Mouse (Mus musculus): ENCODE measurements at regions not wholly inside any gene's neighbourhood (a gene's known extent, or its start where the extent isn't known, plus 50 kb on each side); places are given as distances from the start of the nearest gene placed in this dataset.

- Histone ChIP-seq H3K9me3 (no peaks in the 10 kb centered on the region), H3K9ac (replicated peaks) (no peak overlapping the region), H3K27ac (replicated peaks) (no peak overlapping the region), H3K4me2 (replicated peaks) (no peak overlapping the region), H3K4me1 (peaks cover 19% of the 10 kb centered on the region), H3K27me3 (no peaks in the 10 kb centered on the region), H3K36me3 (no peaks in the 10 kb centered on the region), H3K4me3 (no peak overlapping the region)
- ATAC-seq (ENCODE audit: low FRiP score, low read depth): no peak
- 93% methylated on average over 5 of the region's 5 CpGs for WGBS
Observed at GRCm38 (mm10) chr2:178598371-178598770, 168.0 kb downstream of the Cdh26 start.

DNA sequence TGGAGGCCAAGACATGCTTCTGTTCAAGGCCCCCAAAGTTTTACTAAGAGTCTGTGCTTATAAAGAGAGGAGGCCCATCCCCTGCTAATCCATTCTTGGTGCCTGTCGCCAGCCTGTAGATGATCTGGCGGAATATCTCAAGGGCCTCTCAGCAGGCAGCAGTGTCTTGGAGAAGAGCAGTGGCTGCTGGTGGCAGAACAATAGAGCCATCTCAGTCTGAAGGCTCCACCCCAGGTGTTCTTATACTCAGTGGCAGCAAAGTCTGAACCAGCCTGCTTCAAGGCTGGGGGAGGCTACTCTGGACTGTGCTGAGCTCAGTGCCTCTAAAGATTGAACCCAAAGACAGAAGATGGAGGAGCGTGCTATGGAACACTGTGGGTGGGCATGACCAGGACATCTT is 168.5 kb downstream of the Cdh26 start:
- Histone ChIP-seq H3K9ac (replicated peaks) (no peak overlapping the region), H3K27me3 (no peaks in the 10 kb centered on the region), H3K4me1 (peaks cover 17% of the 10 kb centered on the region), H3K36me3 (no peaks in the 10 kb centered on the region), H3K9me3 (no peaks in the 10 kb centered on the region), H3K4me2 (replicated peaks) (no peak overlapping the region), H3K27ac (replicated peaks) (no peak overlapping the region), H3K4me3 (no peak overlapping the region)
- ATAC-seq (ENCODE audit: low FRiP score, low read depth): no peak
- 67% methylated on average over 3 of the region's 3 CpGs for WGBS

- Histone ChIP-seq H3K9me3 (no peaks in the 10 kb centered on the region), H3K9ac (replicated peaks) (no peak overlapping the region), H3K4me1 (no peaks in the 10 kb centered on the region), H3K4me3 (no peak overlapping the region), H3K4me2 (replicated peaks) (no peak overlapping the region), H3K36me3 (no peaks in the 10 kb centered on the region), H3K27ac (replicated peaks) (no peak overlapping the region), H3K27me3 (no peaks in the 10 kb centered on the region)
- WGBS: 92% methylated on average over 2 of the region's 2 CpGs
- no peak for ATAC-seq (ENCODE audit: low FRiP score, low read depth)
Observed at GRCm38 (mm10) chr2:178603443-178603842, 173.1 kb downstream of the Cdh26 start.

GRCm38 (mm10) chr2:178606733-178607132 is 176.4 kb downstream of the Cdh26 start:
- ATAC-seq (ENCODE audit: low FRiP score, low read depth): no peak
- no peak overlapping the region for H3K4me3 ChIP-seq
- WGBS: 83% methylated on average over 4 of the region's 4 CpGs

DNA sequence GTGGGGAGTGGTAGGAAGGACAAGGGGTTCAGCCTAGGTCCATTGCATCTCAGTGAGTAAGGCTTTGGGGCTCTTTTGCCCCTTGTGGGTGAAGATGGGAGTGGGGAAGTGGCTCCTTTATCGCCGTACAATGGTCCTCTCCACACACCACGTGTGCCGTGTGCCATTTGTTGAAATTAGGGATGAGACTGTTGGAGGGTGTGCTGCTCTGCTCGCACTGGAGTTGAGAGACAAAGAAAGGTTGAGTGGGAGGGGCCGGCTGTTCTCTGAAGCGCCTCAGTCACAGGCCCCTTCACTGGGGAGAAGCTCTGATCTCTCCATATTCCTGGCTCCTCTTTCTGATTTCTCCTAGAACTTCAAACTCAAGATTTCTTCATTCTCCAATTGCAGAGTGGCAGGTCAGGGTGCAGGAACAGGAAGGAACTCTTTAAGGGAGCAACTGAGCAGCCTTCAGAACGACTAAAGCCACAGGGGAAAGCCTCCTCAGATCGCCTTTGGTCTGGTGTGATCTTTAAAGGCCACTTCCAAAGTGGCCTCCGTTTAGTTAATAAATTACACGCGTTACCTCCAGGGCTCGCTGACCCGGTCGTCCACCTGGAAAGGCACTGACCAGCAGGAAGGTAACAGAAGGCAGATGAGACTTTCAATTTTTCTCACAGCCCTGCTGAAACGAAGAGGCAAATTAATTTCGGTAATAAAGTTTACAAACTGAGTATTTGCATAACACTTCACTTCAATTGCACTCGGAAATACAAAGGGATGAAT is 180.1 kb downstream of the Cdh26 start:
- H3K4me2 ChIP-seq (replicated peaks): no peak overlapping the region
- 0 out of 2 replicates have a peak, but pooled peaks cover 3% of the 10 kb centered on the region for H3K4me1 ChIP-seq
- ATAC-seq (ENCODE audit: low FRiP score, low read depth): no peak
- H3K9me3 ChIP-seq: no peaks in the 10 kb centered on the region
- H3K36me3 ChIP-seq: no peaks in the 10 kb centered on the region
- H3K27ac ChIP-seq (replicated peaks): no peak overlapping the region
- H3K4me3 ChIP-seq: no peak overlapping the region
- no peaks in the 10 kb centered on the region for H3K27me3 ChIP-seq
- H3K9ac ChIP-seq (replicated peaks): no peak overlapping the region
- WGBS: 55% methylated on average over 18 of the region's 18 CpGs

More at GRCm38 (mm10) chr2:178606733-178607132, 176.4 kb downstream of the Cdh26 start:
- no peaks in the 10 kb centered on the region for H3K9me3 ChIP-seq
- no peaks in the 10 kb centered on the region for H3K36me3 ChIP-seq
- 0 out of 2 replicates have a peak, but pooled peaks cover 3% of the 10 kb centered on the region for H3K4me1 ChIP-seq
- H3K4me2 ChIP-seq (replicated peaks): no peak overlapping the region
- no peak overlapping the region for H3K27ac ChIP-seq (replicated peaks)
- no peaks in the 10 kb centered on the region for H3K27me3 ChIP-seq
- H3K9ac ChIP-seq (replicated peaks): no peak overlapping the region

DNA sequence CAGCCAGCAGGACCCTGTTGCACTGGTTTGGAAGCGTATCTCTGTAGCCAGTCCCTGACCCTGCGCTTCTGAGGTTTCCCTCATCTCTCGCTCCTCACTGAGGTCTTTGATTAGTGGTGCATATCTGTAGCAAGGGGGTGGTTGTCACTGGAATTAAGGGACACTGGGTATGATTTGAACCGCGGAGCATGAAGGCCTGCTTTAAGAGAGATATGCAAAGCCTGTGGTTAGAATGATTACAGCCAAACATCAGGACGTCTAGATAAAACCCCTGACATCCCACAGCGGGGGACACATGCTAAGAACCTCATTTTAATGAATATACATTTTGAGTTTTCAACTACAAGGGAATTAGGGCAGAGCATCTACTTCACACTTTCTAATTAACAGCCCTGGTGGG is 184.4 kb downstream of the Cdh26 start:
- Histone ChIP-seq H3K27ac (replicated peaks) (no peak overlapping the region), H3K36me3 (no peaks in the 10 kb centered on the region), H3K9me3 (no peaks in the 10 kb centered on the region), H3K9ac (replicated peaks) (no peak overlapping the region), H3K4me1 (0 out of 2 replicates have a peak, but pooled peaks cover 6% of the 10 kb centered on the region), H3K4me2 (replicated peaks) (no peak overlapping the region), H3K27me3 (no peaks in the 10 kb centered on the region), H3K4me3 (no peak overlapping the region)
- ATAC-seq (ENCODE audit: low FRiP score, low read depth): peak; percentile 74
- WGBS: 29% methylated on average over 7 of the region's 7 CpGs

DNA sequence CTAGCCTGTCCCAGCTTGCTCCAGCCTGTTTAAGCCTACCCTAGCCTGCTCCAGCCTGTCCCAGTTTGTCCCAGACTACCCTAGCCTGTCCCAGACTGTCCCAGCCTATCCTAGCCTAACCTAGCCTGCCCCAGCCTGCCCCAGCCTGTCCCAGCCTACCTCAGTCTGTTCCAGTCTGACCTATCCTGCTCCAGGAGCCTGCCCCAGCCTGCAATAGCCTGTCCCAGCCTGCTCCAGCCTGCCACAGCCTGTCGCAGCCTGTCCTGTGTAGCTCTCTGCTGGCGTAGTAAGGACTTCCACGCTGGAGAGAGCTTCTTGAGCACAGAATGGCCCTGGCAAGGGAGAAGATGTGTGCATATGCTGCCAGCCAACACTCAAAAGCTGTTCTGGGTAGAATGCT is 192.5 kb downstream of the Cdh26 start:
- Histone ChIP-seq H3K4me2 (replicated peaks) (no peak overlapping the region), H3K27me3 (no peaks in the 10 kb centered on the region; the same call in none of the 2 replicates), H3K36me3 (no peaks in the 10 kb centered on the region), H3K9ac (replicated peaks) (no peak overlapping the region), H3K4me1 (peaks cover 2% of the 10 kb centered on the region), H3K9me3 (no peaks in the 10 kb centered on the region), H3K27ac (replicated peaks) (no peak overlapping the region), H3K4me3 (no peak overlapping the region)
- ATAC-seq (ENCODE audit: low FRiP score, low read depth): no peak
- 67% methylated on average over 3 of the region's 3 CpGs for WGBS

- H3K4me1 ChIP-seq: peaks cover 6% of the 10 kb centered on the region
- no peaks in the 10 kb centered on the region; the same call in none of the 2 replicates for H3K27me3 ChIP-seq
- no peaks in the 10 kb centered on the region for H3K9me3 ChIP-seq
- H3K9ac ChIP-seq (replicated peaks): no peak overlapping the region
- H3K4me2 ChIP-seq (replicated peaks): no peak overlapping the region
- 80% methylated on average over 3 of the region's 3 CpGs for WGBS
- no peak overlapping the region for H3K27ac ChIP-seq (replicated peaks)
- no peak; the same call in 1 of the 2 replicates for ATAC-seq (ENCODE audit: low FRiP score, low read depth)
- no peaks in the 10 kb centered on the region for H3K36me3 ChIP-seq
- no peak overlapping the region for H3K4me3 ChIP-seq
Observed at GRCm38 (mm10) chr2:178624475-178624874, 194.1 kb downstream of the Cdh26 start.

- no peak overlapping the region for H3K4me3 ChIP-seq
- WGBS: 71% methylated on average over 1 of the region's 1 CpGs
- H3K4me1 ChIP-seq: peaks cover 6% of the 10 kb centered on the region
- H3K4me2 ChIP-seq (replicated peaks): no peak overlapping the region
- ATAC-seq (ENCODE audit: low FRiP score, low read depth): no peak
- H3K9me3 ChIP-seq: no peaks in the 10 kb centered on the region
- no peak overlapping the region for H3K9ac ChIP-seq (replicated peaks)
- no peaks in the 10 kb centered on the region for H3K36me3 ChIP-seq
- no peak overlapping the region for H3K27ac ChIP-seq (replicated peaks)
- H3K27me3 ChIP-seq: no peaks in the 10 kb centered on the region; the same call in none of the 2 replicates
Observed at GRCm38 (mm10) chr2:178624907-178625306, 194.6 kb downstream of the Cdh26 start.

GRCm38 (mm10) chr2:178629756-178630155 is 199.4 kb downstream of the Cdh26 start:
- Histone ChIP-seq H3K9ac (replicated peaks) (no peak overlapping the region), H3K27ac (replicated peaks) (no peak overlapping the region), H3K4me3 (no peak overlapping the region), H3K9me3 (no peaks in the 10 kb centered on the region), H3K27me3 (peaks cover 4% of the 10 kb centered on the region), H3K4me2 (replicated peaks) (no peak overlapping the region), H3K4me1 (peaks cover 20% of the 10 kb centered on the region), H3K36me3 (no peaks in the 10 kb centered on the region)
- 23% methylated on average over 7 of the region's 7 CpGs for WGBS
- ATAC-seq (ENCODE audit: low FRiP score, low read depth): peak; percentile 39; the same call in 1 of the 2 replicates

DNA sequence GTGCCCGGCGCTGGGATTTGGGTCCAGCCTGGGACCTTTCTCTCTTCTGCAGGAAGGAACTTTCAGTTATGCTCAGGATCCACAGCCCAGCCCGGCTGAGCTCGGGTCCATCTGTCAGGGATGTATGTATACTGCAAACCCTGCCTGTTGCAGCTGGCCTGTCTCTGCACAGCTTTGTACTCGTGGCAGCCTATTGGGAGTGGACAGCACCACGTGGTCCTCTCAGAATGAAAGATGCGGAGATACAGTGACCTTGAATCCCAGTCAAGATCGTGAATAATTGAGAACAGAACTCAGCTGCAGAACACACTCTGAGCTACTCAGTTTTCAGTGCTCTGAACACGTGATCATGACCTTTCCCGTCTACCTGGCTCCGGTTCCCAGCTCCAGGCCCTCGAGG is 200.2 kb downstream of the Cdh26 start:
- 84% methylated on average over 12 of the region's 12 CpGs for WGBS
- no peak overlapping the region for H3K4me3 ChIP-seq
- no peak overlapping the region for H3K4me2 ChIP-seq (replicated peaks)
- no peaks in the 10 kb centered on the region for H3K9me3 ChIP-seq
- H3K27ac ChIP-seq (replicated peaks): no peak overlapping the region
- no peak for ATAC-seq (ENCODE audit: low FRiP score, low read depth)
- no peak overlapping the region for H3K9ac ChIP-seq (replicated peaks)
- peaks cover 28% of the 10 kb centered on the region for H3K4me1 ChIP-seq
- no peaks in the 10 kb centered on the region for H3K36me3 ChIP-seq
- H3K27me3 ChIP-seq: peaks cover 4% of the 10 kb centered on the region

DNA sequence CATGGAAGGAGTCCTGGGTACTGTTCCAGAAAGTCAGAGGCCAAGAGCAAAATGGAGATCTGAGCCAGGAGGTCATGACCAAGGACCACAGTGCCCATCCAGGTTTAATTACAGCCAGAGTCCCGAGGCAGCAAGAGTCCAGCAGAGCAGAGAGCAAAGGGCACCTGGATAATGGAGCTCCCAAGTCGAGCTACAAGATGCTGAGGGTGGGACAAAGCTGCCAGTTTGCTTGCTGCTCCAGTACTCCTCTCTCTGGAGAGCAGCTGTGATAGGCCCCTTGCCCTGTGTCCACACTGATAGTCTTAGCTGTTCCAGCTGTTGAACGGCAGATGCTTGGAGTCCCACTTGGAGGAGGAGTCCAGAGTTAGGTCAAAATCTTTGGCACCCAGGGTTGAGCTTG is 201.0 kb downstream of the Cdh26 start:
- no peak overlapping the region for H3K9ac ChIP-seq (replicated peaks)
- peaks cover 34% of the 10 kb centered on the region for H3K4me1 ChIP-seq
- H3K27ac ChIP-seq (replicated peaks): no peak overlapping the region
- ATAC-seq (ENCODE audit: low FRiP score, low read depth): no peak
- H3K27me3 ChIP-seq: peaks cover 4% of the 10 kb centered on the region
- H3K9me3 ChIP-seq: no peaks in the 10 kb centered on the region
- WGBS: 40% methylated on average over 3 of the region's 3 CpGs
- no peak overlapping the region for H3K4me3 ChIP-seq
- no peaks in the 10 kb centered on the region for H3K36me3 ChIP-seq
- H3K4me2 ChIP-seq (replicated peaks): no peak overlapping the region

All from midbrain, embryonic 12.5 days (tissue).